Mouse (Mus musculus) liver, embryonic 14.5 days (tissue): ENCODE data around the gene Kcne2. TPM values are rescaled to one million over a fixed set of nuclear protein-coding genes. Genes with fewer than 3 reads are reported as not detected.

ENCODE experiments used
- ATAC-seq: fragments of 200-750 bp; cut with Nextera tagmentation; 2 replicates; pipeline ENCODE4 v1.8.0; 2017; ENCODE audit warnings: moderate number of reproducible peaks, mild to moderate bottlenecking, moderate library complexity; ENCODE audit not compliant: insufficient read depth
- DNase-seq, 3 experiments: peaks; one replicate each; pipeline ENCODE4 v3.0.0-alpha.2; 2012 to 2013; ENCODE audit warnings: low read depth in 3 of 3, low spot score in 3 of 3
- H3K27ac ChIP-seq: fragments of 300-500 bp; sonication (generic); 2 replicates; pipeline ENCODE4 v1.5.1; 2014; ENCODE audit warnings: moderate library complexity, mild to moderate bottlenecking, control low read depth, inconsistent platforms
- H3K27me3 ChIP-seq: fragments of 300-500 bp; sonication (generic); 2 replicates; pipeline ENCODE4 v1.6.1; 2014; ENCODE audit warnings: mild to moderate bottlenecking, low read length, moderate library complexity; ENCODE audit not compliant: control insufficient read depth, insufficient read depth
- H3K36me3 ChIP-seq: fragments of 300-500 bp; sonication (generic); replicated peaks from 2 replicates; pipeline ENCODE4 v1.6.1; 2014; ENCODE audit warnings: low read depth; ENCODE audit not compliant: control insufficient read depth, insufficient read depth
- H3K4me1 ChIP-seq, 2 experiments: fragments of 200-500 bp in 1 of 2; fragments of 300-500 bp in 1 of 2; sonication (generic) in 1 of 2; replicated peaks; 2 replicates each; pipeline ENCODE4 v1.6.1; 2012 to 2014; ENCODE audit warnings: antibody characterized with exemption in 1 of 2, inconsistent platforms in 1 of 2, low read length in 1 of 2; ENCODE audit not compliant: control insufficient read depth in 2 of 2, insufficient read depth in 2 of 2
- H3K4me2 ChIP-seq: fragments of 300-500 bp; sonication (generic); 2 replicates; pipeline ENCODE4 v1.6.1; 2014; ENCODE audit warnings: low read depth, mild to moderate bottlenecking, control low read depth, moderate library complexity
- H3K4me3 ChIP-seq, 2 experiments: fragments of 200-500 bp in 1 of 2; fragments of 300-500 bp in 1 of 2; sonication (generic) in 1 of 2; 2 replicates each; pipeline ENCODE4 v1.5.1; 2012 to 2014; ENCODE audit warnings: low read depth in 2 of 2, low read length in 2 of 2, mild to moderate bottlenecking in 2 of 2, control low read depth in 1 of 2, inconsistent platforms in 1 of 2, moderate library complexity in 1 of 2; ENCODE audit not compliant: insufficient read depth in 1 of 2
- H3K9ac ChIP-seq: fragments of 300-500 bp; sonication (generic); replicated peaks from 2 replicates; pipeline ENCODE4 v1.6.1; 2014; ENCODE audit warnings: mild to moderate bottlenecking, control low read depth, moderate library complexity
- H3K9me3 ChIP-seq: fragments of 300-500 bp; sonication (generic); 2 replicates; pipeline ENCODE4 v1.6.1; 2016; ENCODE audit warnings: low read length, mixed read lengths; ENCODE audit not compliant: control insufficient read depth
- CTCF ChIP-seq: IDR thresholded peaks from 2 replicates; pipeline ENCODE4 v1.5.1; 2016; ENCODE audit warnings: antibody characterized with exemption, low read depth, control low read depth
- EP300 ChIP-seq: IDR thresholded peaks from 2 replicates; pipeline ENCODE4 v1.6.1; 2016; ENCODE audit warnings: antibody characterized with exemption, low read depth
- WGBS: fragments of 180-500 bp; shearing (Covaris S2); extraction: QIAGEN DNeasy Blood & Tissue Kit; methylation state at CpG from one replicate; pipeline ENCODE4 v1.1.7; 2014; ENCODE audit not compliant: insufficient replicate concordance; 5-methylcytosine and 5-hydroxymethylcytosine counted together
- polyA plus RNA-seq, 2 experiments: library from polyadenylated mRNA; depleted of rRNA in 1 of 2; stranded (reverse) in 1 of 2; unstranded in 1 of 2; fragments of >200 nt; fragmentation: Nextera tagmentation in 1 of 2; extraction: Ambion mirVana in 1 of 2; gene quantifications; 2 replicates each; pipeline versions ENCODE4 v1.2.1 to v1.2.3; 2012 to 2014

The Kcne2 gene
- polyA plus RNA-seq, 2 experiments = not detected

GRCm38 (mm10) chr16:92345177-92345576, 53.0 kb downstream of the Kcne2 start:
- H3K27ac ChIP-seq = no peak overlapping the region
- DNase-seq (no peak), ATAC-seq (no peak)
- no peak for TF ChIP-seq CTCF
- TF ChIP-seq EP300 = no peak
- H3K4me3 ChIP-seq = no peak overlapping the region
- peaks cover 10 to 28% of the 10 kb centered on the region in 2 experiments for H3K4me1 ChIP-seq
- H3K36me3 ChIP-seq = no peaks in the 10 kb centered on the region
- no peaks in the 10 kb centered on the region for H3K9me3 ChIP-seq
- H3K27me3 ChIP-seq = no peaks in the 10 kb centered on the region
- H3K9ac ChIP-seq = no peak overlapping the region
- WGBS = 18% methylated on average over 11 of the region's 11 CpGs
- H3K4me2 ChIP-seq = peak overlapping the region; percentile 19; the same call in 1 of the 2 replicates

DNA sequence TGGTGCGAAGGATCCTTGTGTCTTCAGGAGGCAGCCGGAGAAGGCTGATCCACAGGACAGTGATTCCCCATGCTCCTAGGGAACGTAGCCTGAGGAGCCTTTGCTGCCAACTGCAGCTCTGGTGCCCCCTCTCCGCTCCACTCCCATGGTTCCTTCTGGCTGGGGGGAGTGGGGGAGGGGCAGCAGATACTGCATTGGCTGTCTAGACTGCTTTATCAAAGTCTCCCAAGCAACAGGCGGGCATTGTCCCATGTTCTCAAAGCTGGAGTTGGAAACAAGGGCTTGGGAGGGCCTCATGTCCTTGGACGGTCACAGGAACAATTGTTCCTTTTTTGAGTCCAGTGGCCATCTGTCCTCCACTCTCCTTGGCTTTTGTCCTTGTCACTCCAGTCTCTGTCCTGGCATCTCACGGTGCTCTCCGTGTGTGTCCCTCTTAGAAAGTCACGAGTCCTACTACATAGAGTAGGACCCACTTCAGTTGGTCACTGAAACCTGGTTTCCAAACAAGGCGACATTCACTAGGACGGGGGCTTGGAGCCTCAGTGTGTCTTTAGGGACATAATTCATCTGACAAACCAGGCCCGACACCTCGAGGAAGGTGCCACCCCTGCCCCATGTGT, 54.2 kb downstream of the Kcne2 start:
- TF ChIP-seq CTCF = no peak
- TF ChIP-seq EP300 = no peak
- Histone ChIP-seq H3K4me3 (no peak overlapping the region), H3K27me3 (no peaks in the 10 kb centered on the region), H3K27ac (no peak overlapping the region), H3K4me2 (no peak overlapping the region), H3K9ac (no peak overlapping the region), H3K4me1 (peaks cover 2 to 17% of the 10 kb centered on the region in 2 experiments; a peak in 3 of 4 replicates), H3K9me3 (no peaks in the 10 kb centered on the region), H3K36me3 (no peaks in the 10 kb centered on the region)
- 65% methylated on average over 13 of the region's 13 CpGs for WGBS
- DNase-seq = no peak
- ATAC-seq = no peak

Other genes starting within 250 kb of the Kcne2 start
- 9.9 and 15.2 TPM in 2 replicates for gene Mrps6, start 234.1 kb upstream of the Kcne2 start, polyA plus RNA-seq (2012; rRNA removed)
- 30.2 and 31.7 TPM in 2 replicates for gene Mrps6, start 234.1 kb upstream of the Kcne2 start, polyA plus RNA-seq (2014; fragmentation: Nextera tagmentation; extraction: Ambion mirVana)
- not detected in 2 replicates for gene Gm49711, start 234.1 kb upstream of the Kcne2 start, polyA plus RNA-seq (2012; rRNA removed)
- gene Gm49711, start 234.1 kb upstream of the Kcne2 start, polyA plus RNA-seq (2014; fragmentation: Nextera tagmentation; extraction: Ambion mirVana) = not detected in 2 replicates
- 0.37 and 0.44 TPM in 2 replicates for gene Slc5a3, start 234.1 kb upstream of the Kcne2 start, polyA plus RNA-seq (2012; rRNA removed)
- 0.70 and 0.97 TPM in 2 replicates for gene Slc5a3, start 234.1 kb upstream of the Kcne2 start, polyA plus RNA-seq (2014; fragmentation: Nextera tagmentation; extraction: Ambion mirVana)
- gene Smim11, start 8.9 kb downstream of the Kcne2 start, polyA plus RNA-seq (2012; rRNA removed) = 15.4 and 24.8 TPM in 2 replicates
- gene Smim11, start 8.9 kb downstream of the Kcne2 start, polyA plus RNA-seq (2014; fragmentation: Nextera tagmentation; extraction: Ambion mirVana) = 53.1 and 58.9 TPM in 2 replicates
- 0.01 and 0.02 TPM in 2 replicates for gene Fam243, start 29.1 kb downstream of the Kcne2 start, polyA plus RNA-seq (2012; rRNA removed)
- not detected in 2 replicates for gene Fam243, start 29.1 kb downstream of the Kcne2 start, polyA plus RNA-seq (2014; fragmentation: Nextera tagmentation; extraction: Ambion mirVana)
- not detected in 2 replicates for gene Kcne1, start 67.1 kb downstream of the Kcne2 start, polyA plus RNA-seq (2012; rRNA removed)
- gene Kcne1, start 67.1 kb downstream of the Kcne2 start, polyA plus RNA-seq (2014; fragmentation: Nextera tagmentation; extraction: Ambion mirVana) = not detected in 2 replicates
- 4.5 and 6.2 TPM in 2 replicates for gene Rcan1, start 178.5 kb downstream of the Kcne2 start, polyA plus RNA-seq (2012; rRNA removed)
- gene Rcan1, start 178.5 kb downstream of the Kcne2 start, polyA plus RNA-seq (2014; fragmentation: Nextera tagmentation; extraction: Ambion mirVana) = 8.7 and 9.8 TPM in 2 replicates
- 0.14 and 0.28 TPM in 2 replicates for gene Clic6, start 193.3 kb downstream of the Kcne2 start, polyA plus RNA-seq (2012; rRNA removed)
- gene Clic6, start 193.3 kb downstream of the Kcne2 start, polyA plus RNA-seq (2014; fragmentation: Nextera tagmentation; extraction: Ambion mirVana) = 0.11 and 0.13 TPM in 2 replicates